Mouse (Mus musculus) heart, postnatal 36 days (tissue): ENCODE data around the gene Nectin1. TPM values are rescaled to one million over a fixed set of nuclear protein-coding genes. Genes with fewer than 3 reads are reported as not detected.

Experiments used
- DNase-seq, 2 experiments: peaks; one replicate each; pipeline ENCODE4 v3.0.0; 2021 to 2022
- intact Hi-C: fragments of 180-260 bp; cut with DNase I; formaldehyde crosslinking; loops from one replicate; pipeline ENCODE4 v1.15.1; 2025
- total RNA-seq, 2 experiments: library from RNA; stranded (reverse); gene quantifications; 2 replicates each; pipeline ENCODE4 v1.2.3; 2021

The Nectin1 gene
- total RNA-seq, 2 experiments from 2014 or later = 2.6 to 3.1 TPM

GRCm38 (mm10) chr9:43737871-43738292 is 5.9 kb upstream of the Nectin1 start:
- no peak for DNase-seq
- intact Hi-C loops = no loop called here

DNA sequence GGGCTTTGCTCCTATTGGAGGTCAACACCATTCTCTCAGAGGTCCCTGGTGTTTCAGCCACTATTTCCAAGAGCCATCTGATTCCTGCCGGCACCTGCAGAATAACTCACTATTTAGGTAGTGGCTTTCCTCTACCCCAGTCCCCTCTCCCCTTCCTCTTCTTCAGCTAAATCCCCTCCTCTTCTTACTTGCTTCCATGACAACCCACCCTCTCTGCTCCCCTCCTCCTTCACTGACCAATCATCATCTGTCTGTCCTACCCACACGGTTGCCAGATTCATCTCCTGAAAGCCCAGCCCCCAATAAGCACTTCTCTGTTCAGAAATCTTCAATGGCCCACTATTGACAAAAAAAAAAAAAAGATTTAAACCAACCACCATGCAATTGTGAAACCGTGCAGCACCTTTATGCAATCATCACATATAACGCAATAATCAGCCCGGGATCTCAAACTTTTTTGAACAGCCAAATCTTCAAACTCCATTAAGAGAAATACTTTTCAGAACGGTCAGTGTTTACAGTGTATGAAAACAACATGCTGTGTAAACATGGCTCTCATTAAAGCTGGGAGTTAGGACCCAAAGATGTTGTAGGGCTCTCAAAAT is 5.2 kb upstream of the Nectin1 start:
- intact Hi-C loops = no loop called here

DNA sequence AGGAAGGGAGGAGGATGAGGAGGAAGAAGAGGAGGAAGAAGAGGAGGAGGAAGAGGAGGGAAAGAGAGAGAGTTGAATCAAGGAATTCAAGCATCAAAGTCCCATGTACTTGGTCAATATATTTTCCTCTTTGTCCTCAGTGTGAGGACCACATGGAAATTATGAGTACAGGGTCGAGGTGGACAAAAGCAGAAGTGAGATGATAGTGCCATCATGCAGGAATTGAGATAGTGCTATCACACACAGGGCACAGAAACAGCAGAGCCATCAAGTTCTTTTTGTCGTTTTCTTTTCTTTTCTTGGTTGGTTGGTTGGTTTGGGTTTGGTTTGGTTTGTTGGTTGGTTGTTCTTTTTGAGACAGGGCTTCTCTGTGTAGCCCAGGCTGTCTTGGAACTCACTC is 2.5 kb upstream of the Nectin1 start:
- intact Hi-C loops = loop anchor here (5.0 kb wide), 1 partner anchor 181 kb away; no protein-coding TSS in a partner anchor
- DNase-seq = no peak

More for the DNA sequence above, 5.2 kb upstream of the Nectin1 start:
- no peak for DNase-seq

GRCm38 (mm10) chr9:43742066-43742465 is 1.7 kb upstream of the Nectin1 start:
- no peak for DNase-seq

GRCm38 (mm10) chr9:43742902-43743646 is 710 bp upstream of the Nectin1 start:
- DNase-seq = peak; percentile 74 to 79
- intact Hi-C loops = loop anchor here (1.0 to 5.0 kb wide), 3 partner anchors 84 to 229 kb away; no protein-coding TSS in a partner anchor

More at GRCm38 (mm10) chr9:43742066-43742465, 1.7 kb upstream of the Nectin1 start:
- intact Hi-C loops = loop anchor here (5.0 kb wide), 1 partner anchor 180 kb away; no protein-coding TSS in a partner anchor

DNA sequence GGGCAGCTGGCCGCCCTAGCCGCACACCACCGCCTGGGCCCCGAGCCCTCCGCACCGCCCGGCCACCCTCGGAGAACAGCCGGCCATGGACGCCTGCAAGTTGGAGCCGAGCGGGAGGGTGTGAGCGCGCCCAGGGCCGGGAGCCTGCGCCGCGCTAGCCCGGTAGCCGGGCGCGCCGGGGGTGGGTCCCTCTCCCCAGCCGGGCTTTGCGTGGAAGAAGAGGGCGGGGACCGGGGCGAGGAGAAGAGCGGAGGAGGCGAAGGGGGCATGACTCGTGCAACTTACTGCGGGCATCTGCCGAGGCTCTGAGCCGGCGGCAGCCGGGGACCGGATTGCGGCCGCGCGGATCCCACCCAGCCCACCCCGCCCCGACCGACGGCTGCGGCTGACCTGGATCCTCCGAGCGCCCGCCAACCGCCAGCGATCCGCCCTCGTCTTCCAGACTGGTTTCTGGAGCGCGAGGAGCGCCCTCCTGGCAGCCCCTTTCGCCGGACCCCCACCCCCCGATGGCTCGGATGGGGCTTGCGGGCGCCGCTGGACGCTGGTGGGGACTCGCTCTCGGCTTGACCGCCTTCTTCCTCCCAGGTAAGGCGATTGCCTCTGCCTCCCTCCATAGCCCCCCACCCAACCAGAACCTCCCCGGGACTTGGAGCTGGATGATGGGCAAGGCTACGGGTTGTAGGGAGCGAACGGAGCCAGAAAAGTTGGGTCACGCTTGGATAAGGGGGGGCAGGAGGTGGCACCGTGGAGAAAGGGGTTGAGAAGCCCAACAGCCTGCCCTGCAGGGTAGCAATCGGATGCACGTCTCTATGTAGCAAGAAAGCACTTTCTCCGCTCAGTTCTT is 576 bp downstream of the Nectin1 start:
- peak in 1 of 2 experiments; percentile 14 for DNase-seq
- intact Hi-C loops = loop anchor here (2.0 to 5.0 kb wide), 2 partner anchors 58 to 178 kb away; no protein-coding TSS in a partner anchor

- peak in 1 of 2 experiments; percentile 18 for DNase-seq
- intact Hi-C loops = loop anchor here (2.0 to 5.0 kb wide), 2 partner anchors 58 to 97 kb away; no protein-coding TSS in a partner anchor
Measured at GRCm38 (mm10) chr9:43745051-43745792, 1.4 kb downstream of the Nectin1 start.

DNA sequence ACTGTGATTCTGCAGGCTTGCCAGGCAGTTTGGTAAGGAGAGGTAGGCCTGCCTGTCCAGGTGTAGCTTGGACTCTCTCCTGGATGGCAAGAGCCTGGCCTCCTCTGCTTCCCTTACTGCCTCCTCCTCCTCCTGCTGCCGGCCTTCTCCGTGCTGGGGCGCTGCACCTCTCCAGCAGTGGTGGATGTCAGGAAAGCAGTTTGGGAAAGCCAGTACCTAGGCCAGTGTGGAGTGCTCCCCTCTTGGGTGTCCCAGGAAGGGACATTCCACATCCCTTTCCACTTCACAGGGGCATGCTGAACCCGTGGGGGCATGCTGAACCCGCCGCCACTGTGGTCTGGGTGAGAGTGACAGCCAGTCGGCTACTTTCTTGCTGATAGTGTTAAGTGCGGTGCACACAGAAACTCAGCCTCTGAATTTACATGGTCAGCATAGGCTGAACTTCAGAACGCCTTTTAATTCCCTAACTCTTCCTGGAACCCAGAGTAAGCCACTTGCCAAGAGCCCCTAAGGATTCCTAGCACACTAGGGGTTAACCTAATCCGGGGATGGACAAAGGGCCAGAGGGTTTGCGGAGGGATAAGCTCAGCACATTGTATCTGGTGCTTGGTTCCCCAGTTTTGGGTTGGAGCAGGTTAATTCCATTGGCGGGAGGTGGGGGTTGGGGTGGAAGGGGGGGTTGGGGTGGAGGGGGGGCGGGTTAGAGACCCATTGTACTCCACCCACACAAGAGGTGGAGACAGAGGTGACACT is 2.3 kb downstream of the Nectin1 start:
- no peak for DNase-seq
- intact Hi-C loops = loop anchor here (2.0 to 5.0 kb wide), 2 partner anchors 57 to 96 kb away; no protein-coding TSS in a partner anchor

DNA sequence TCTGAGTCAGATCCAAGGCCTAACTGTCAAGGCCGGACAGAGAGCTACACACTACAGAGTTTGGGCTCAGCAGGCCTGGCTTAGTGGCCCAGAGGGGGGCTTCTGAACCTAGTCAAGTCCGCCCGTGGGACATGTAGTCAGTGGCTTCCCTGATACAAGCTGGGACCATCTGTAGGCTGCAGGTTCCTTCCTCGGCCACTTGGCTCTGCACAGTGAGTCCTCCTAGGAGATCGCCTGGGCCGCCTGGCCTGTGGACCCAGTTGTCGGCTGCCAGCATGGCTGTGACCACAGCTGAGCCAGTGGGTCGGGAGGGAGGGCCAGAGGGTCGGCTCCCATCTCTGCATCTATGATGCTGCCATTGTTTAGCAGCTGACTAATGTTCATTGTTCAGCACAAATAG is 3.9 kb downstream of the Nectin1 start:
- intact Hi-C loops = loop anchor here (5.0 kb wide), 1 partner anchor 95 kb away; no protein-coding TSS in a partner anchor
- no peak for DNase-seq

DNA sequence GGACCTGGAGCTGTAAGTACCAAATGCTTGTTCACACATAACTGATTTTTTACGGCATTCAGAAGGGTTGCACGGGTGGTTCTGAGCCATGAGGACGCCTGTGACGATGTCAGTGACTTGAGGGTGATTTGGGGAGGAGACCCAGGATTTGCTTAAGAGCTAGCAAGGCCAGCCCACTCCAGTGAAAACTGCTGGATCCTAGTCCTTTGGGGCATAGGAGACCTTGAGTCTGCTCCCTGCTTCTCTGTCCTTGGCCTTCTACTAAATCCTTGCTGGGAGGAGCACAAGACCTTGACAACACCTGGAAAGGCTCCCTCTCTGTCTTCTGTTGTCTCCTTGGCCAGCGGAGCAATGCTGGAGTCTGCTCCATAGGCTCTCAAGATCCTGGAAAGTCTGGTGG is 4.7 kb downstream of the Nectin1 start:
- no peak for DNase-seq
- intact Hi-C loops = loop anchor here (5.0 kb wide), 1 partner anchor 94 kb away; no protein-coding TSS in a partner anchor

- intact Hi-C loops = no loop called here
- DNase-seq = no peak
Measured at GRCm38 (mm10) chr9:43750053-43750452, 6.3 kb downstream of the Nectin1 start.

GRCm38 (mm10) chr9:43751111-43751510 is 7.3 kb downstream of the Nectin1 start:
- intact Hi-C loops = no loop called here
- DNase-seq = no peak

- intact Hi-C loops = no loop called here
- DNase-seq = no peak
Measured at GRCm38 (mm10) chr9:43753481-43753880, 9.7 kb downstream of the Nectin1 start.

DNA sequence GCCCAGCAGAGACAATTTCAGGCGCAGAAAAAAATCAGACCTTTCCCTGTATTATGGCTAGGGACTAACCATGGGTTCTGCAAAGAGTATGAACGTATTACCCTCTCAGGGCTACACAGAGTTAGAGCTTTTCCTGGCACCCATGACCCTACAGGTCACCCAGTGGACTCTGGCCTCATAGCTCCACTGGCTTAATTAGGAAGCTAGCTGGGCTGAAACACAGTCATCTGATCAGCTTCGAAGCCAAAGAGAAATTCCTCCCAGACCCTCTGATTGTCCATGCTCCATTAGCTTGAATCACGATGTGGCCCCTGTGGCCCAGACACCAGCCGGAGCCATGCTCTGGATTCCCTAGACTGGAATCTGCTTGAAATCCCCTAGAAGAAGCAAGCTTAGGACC is 10.3 kb downstream of the Nectin1 start:
- intact Hi-C loops = no loop called here
- DNase-seq = no peak

DNA sequence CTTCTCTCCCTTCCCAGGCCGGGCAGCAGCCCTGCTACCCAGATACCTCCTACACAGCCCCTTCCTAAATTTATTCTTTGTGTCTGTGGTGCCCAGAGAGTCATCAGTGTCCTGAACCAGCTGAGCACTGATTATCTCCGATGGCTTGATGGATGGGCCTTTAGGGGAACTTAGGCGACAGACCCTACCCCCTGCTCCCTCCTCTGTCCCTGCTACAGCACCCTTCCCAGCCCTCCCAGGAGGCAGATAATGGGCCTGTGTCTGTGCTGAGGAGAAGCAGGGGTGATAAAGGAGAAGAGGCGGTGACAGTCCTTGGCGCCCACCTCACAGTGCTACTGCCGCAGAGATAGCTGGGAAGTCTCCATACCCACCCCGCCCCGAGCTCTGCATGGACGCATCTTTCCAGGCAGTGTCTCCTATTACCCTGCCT is 11.0 kb downstream of the Nectin1 start:
- DNase-seq = no peak
- intact Hi-C loops = no loop called here

- intact Hi-C loops = no loop called here
- DNase-seq = no peak
Measured at GRCm38 (mm10) chr9:43755464-43755863, 11.7 kb downstream of the Nectin1 start.

DNA sequence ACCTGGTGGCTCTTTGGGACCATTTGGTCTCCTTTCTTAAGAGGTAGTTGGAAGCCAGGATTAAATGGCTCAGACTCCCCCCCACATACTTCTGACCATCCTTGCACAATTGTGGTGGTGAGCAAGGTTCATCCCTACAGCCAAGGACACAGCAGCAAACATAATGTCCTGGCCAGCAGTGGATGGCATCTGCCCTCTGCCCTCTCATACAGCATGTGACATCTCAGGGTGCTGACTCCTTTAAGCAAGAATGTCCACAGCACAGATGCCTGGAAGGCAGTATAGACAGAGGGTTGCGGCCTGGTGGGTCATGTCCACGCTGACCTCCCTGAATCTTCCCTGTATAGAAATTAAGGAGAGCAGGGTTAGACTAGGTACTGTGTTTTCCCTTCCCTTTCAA is 12.1 kb downstream of the Nectin1 start:
- intact Hi-C loops = loop anchor here (2.0 kb wide), 1 partner anchor 25 kb away; no protein-coding TSS in a partner anchor
- DNase-seq = no peak

- DNase-seq = no peak
Measured at GRCm38 (mm10) chr9:43757225-43757624, 13.4 kb downstream of the Nectin1 start.

More at GRCm38 (mm10) chr9:43757225-43757624, 13.4 kb downstream of the Nectin1 start:
- intact Hi-C loops = loop anchor here (2.0 kb wide), 1 partner anchor 26 kb away; no protein-coding TSS in a partner anchor
